Mouse (Mus musculus) embryo, embryonic 11.5 days (tissue): ENCODE results near the gene Gm5148.

Source experiments
- DNase-seq: peaks from one replicate; pipeline ENCODE4 v3.0.0-alpha.2; 2012; ENCODE audit warnings: low read depth, low spot score

Gene Gm5148

GRCm38 (mm10) chr3:37693552-37693951 is 30.7 kb downstream of the Gm5148 start:
- DNase-seq, result no peak

- no peak for DNase-seq
These were observed 31.3 kb downstream of the Gm5148 start for GRCm38 (mm10) chr3:37692945-37693344.

GRCm38 (mm10) chr3:37687158-37687980 is 36.9 kb downstream of the Gm5148 start:
- no peak for DNase-seq

- no peak for DNase-seq
These were observed 37.5 kb downstream of the Gm5148 start for GRCm38 (mm10) chr3:37686751-37687150.

- DNase-seq, result no peak
These were observed 38.1 kb downstream of the Gm5148 start for GRCm38 (mm10) chr3:37686219-37686618.

GRCm38 (mm10) chr3:37676291-37676690 is 48.0 kb downstream of the Gm5148 start:
- no peak for DNase-seq

GRCm38 (mm10) chr3:37675056-37675525 is 49.2 kb downstream of the Gm5148 start:
- no peak for DNase-seq

GRCm38 (mm10) chr3:37673513-37674261 is 50.6 kb downstream of the Gm5148 start:
- no peak for DNase-seq

GRCm38 (mm10) chr3:37672266-37673040 is 51.8 kb downstream of the Gm5148 start:
- DNase-seq, result no peak

GRCm38 (mm10) chr3:37669100-37669499 is 55.2 kb downstream of the Gm5148 start:
- DNase-seq, result no peak

GRCm38 (mm10) chr3:37668652-37669051 is 55.6 kb downstream of the Gm5148 start:
- no peak for DNase-seq

- DNase-seq, result no peak
These were observed 56.6 kb downstream of the Gm5148 start for GRCm38 (mm10) chr3:37667736-37668135.

GRCm38 (mm10) chr3:37667119-37667467 is 57.2 kb downstream of the Gm5148 start:
- no peak for DNase-seq

GRCm38 (mm10) chr3:37666291-37667118 is 57.8 kb downstream of the Gm5148 start:
- DNase-seq, result no peak
